Comparison of ENCODE assay signal across 1 mouse cellular context in the genomic region with DNA sequence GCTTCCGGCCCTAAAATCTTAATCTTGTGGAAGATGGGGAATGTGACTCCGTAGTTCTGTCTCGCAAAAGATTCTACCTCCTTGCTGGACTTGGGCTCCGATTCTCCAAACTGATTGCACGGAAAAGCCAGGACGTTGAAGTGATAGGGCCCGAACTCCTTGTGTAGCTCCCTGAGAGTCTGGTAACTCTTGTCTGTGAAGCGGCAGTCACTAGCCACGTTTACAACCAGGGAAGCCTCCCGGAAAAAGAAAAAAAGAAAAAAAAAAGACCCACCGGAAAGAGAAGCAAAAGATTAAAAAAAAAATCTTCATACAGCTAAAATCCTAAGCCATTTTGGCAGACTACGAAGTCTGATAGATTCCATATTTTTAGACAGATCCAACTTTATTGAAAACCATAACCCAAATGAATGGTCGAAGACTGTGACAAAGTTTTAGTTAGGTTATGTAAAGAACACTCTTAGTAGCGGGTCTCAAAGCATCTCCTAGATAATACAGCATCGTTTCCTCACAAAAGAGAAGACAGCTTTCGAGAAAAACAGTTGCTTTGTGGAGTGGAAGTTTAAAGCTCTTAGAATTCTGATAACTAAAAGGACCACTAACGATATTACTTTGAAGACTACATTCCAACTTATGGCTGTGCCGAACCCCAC.
TF ChIP-seq lines count a peak whose summit lies in the region.

No protein-coding gene starts in this region.

TF ChIP-seq in myocyte, 11 proteins besides CTCF, POLR2A, EP300 and RAD21 (continued from another document):
- no peak for TF ChIP-seq E2F4 (IDR thresholded peaks at IDR 0.05; ENCODE audit: insufficient read depth)
TF ChIP-seq in myocyte: peak in this region for 0.
